Comparison of ENCODE assay signal across 15 mouse cellular contexts in the genomic region with DNA sequence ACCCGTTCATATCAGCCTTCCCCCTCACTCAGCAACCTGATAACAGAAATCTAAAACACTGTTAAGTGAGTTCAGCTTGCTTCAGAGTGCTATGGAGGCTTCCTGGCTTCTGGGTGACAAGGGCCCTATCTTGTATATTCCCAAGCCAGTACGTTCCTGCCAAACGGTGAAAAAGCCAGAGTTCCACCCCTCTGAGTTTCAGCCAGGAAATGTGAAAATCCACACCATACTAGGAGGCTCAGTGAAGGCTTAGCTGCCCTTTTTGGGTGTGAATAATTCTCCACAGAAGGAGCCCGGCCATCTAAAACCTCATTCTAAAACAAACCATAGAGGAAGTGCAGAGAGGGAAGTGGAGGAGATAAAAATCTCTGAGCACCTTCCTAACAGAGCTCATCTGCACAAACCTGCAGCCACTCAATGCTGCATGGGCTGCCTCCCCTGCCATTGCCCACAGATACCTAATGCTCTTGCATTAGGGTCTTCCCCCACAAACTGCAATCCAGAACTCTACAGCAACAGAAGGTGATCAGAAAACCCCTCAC. TPM values are rescaled to one million over a fixed set of nuclear protein-coding genes. Genes with fewer than 3 reads are reported as not detected.
A peak's percentile ranks its signal among the peaks of the same experiment; 100 is the strongest.
DNase-seq lines count a peak whose midpoint lies in the region; ATAC-seq lines count a peak whose summit lies in the region.
"Had no signal": no experiment of that assay in that cellular context is flagged by ENCODE, and none has a peak within 500 bp of the region (broad histone marks: within the 10 kb centered on the region; RNA-seq: fewer than 3 reads in every experiment).

No protein-coding gene starts in this region.

- WGBS in lung, embryonic 16.5 days, result 15% methylated on average over 4 of the region's 4 CpGs
- WGBS in hindbrain, embryonic 10.5 days, result 86% methylated on average over 4 of the region's 4 CpGs

- H3K4me3 ChIP-seq in lung, embryonic 16.5 days (ENCODE audit: low read length), result no peak overlapping the region
- H3K4me3 ChIP-seq in hindbrain, embryonic 10.5 days, result no peak overlapping the region
- H3K4me3 ChIP-seq: embryonic facial prominence, embryonic 12.5 days; lung, embryonic 15.5 days; midbrain, embryonic 10.5 days; myocyte; stomach, embryonic 15.5 days had no signal

- no peaks in the 10 kb centered on the region for H3K27me3 ChIP-seq in lung, embryonic 16.5 days (ENCODE audit: control insufficient read depth, insufficient read depth, low read depth, low read length)
- H3K27me3 ChIP-seq in hindbrain, embryonic 10.5 days (ENCODE audit: insufficient read depth, poor library complexity, severe bottlenecking), result no peaks in the 10 kb centered on the region
- H3K27me3 ChIP-seq: embryonic facial prominence, embryonic 12.5 days; lung, embryonic 15.5 days; stomach, embryonic 15.5 days had no signal

- no peaks in the 10 kb centered on the region for H3K9me3 ChIP-seq in lung, embryonic 16.5 days (ENCODE audit: control insufficient read depth, low read length)
- no peaks in the 10 kb centered on the region for H3K9me3 ChIP-seq in hindbrain, embryonic 10.5 days
- H3K9me3 ChIP-seq: embryonic facial prominence, embryonic 12.5 days; lung, embryonic 15.5 days; midbrain, embryonic 10.5 days; stomach, embryonic 15.5 days had no signal

- peaks cover 6% of the 10 kb centered on the region; the same call in 1 of the 2 replicates for H3K36me3 ChIP-seq in lung, embryonic 16.5 days (ENCODE audit: control insufficient read depth, insufficient read depth, low read length)
- H3K36me3 ChIP-seq in hindbrain, embryonic 10.5 days, result no peaks in the 10 kb centered on the region
- H3K36me3 ChIP-seq: embryonic facial prominence, embryonic 12.5 days; midbrain, embryonic 10.5 days had no signal

- no peaks in the 10 kb centered on the region for H3K4me1 ChIP-seq in lung, embryonic 16.5 days (replicated peaks; ENCODE audit: control insufficient read depth, insufficient read depth, low read length)
- H3K4me1 ChIP-seq in hindbrain, embryonic 10.5 days (replicated peaks), result peaks cover 7% of the 10 kb centered on the region
- H3K4me1 ChIP-seq: embryonic facial prominence, embryonic 12.5 days had no signal

- no peak overlapping the region for H3K27ac ChIP-seq in lung, embryonic 16.5 days (ENCODE audit: low read length)
- no peak overlapping the region for H3K27ac ChIP-seq in hindbrain, embryonic 10.5 days
- H3K27ac ChIP-seq: embryonic facial prominence, embryonic 12.5 days; lung, embryonic 15.5 days; midbrain, embryonic 10.5 days; stomach, embryonic 15.5 days had no signal

- peak; percentile 47; the same call in 1 of the 2 replicates for ATAC-seq in lung, embryonic 16.5 days (ENCODE audit: low read depth)

- no peak overlapping the region for H3K9ac ChIP-seq in lung, embryonic 16.5 days (ENCODE audit: low read length)
- H3K9ac ChIP-seq: embryonic facial prominence, embryonic 12.5 days; lung, embryonic 15.5 days; stomach, embryonic 15.5 days had no signal

- no peak overlapping the region for H3K4me2 ChIP-seq in lung, embryonic 16.5 days (ENCODE audit: low read depth, low read length)
- H3K4me2 ChIP-seq: embryonic facial prominence, embryonic 12.5 days; lung, embryonic 15.5 days; stomach, embryonic 15.5 days had no signal

- DNase-seq in lung, postnatal 36 days, result no peak
- peak; percentile 51 for DNase-seq in CD4-positive, CD25-positive, alpha-beta regulatory T cell, adult 2 months (ENCODE audit: low read depth, low spot score)
- peak; percentile 55 for DNase-seq in adipocyte (ENCODE audit: low spot score)
- DNase-seq in naive thymus-derived CD4-positive, alpha-beta T cell, adult 2 months (ENCODE audit: low read depth), result peak; percentile 52
- DNase-seq in c-Kit-positive CD71-positive TER-119-positive erythroid progenitor cells, embryonic 14.5 days (ENCODE audit: low spot score), result no peak
- DNase-seq in hindbrain, embryonic 10.5 days (ENCODE audit: low spot score), result no peak
- DNase-seq: adrenal gland, postnatal 14 days; cerebellum, postnatal 36 days; liver had no signal

RNA-seq across cellular contexts. Expression of a gene that starts 49.5 kb away (rescaled TPM):
- polyA plus RNA-seq in lung, embryonic 16.5 days (2015; fragmentation: Nextera tagmentation; extraction: Ambion mirVana), result 34.8 and 35.7 TPM in 2 replicates
- polyA plus RNA-seq in hindbrain, embryonic 10.5 days (2016; fragmentation: Nextera tagmentation; extraction: Ambion mirVana), result 2.8 and 3.2 TPM in 2 replicates

Comparison
In these comparisons a context has a peak if more than half of its experiments do, and no peak if none do; other contexts are left out.
1. DNase-seq: peak in CD4-positive, CD25-positive, alpha-beta regulatory T cell, adult 2 months (single experiment), adipocyte (single experiment) and naive thymus-derived CD4-positive, alpha-beta T cell, adult 2 months (single experiment); none in lung, postnatal 36 days (single experiment), c-Kit-positive CD71-positive TER-119-positive erythroid progenitor cells, embryonic 14.5 days (single experiment) and hindbrain, embryonic 10.5 days (single experiment).